Mouse (Mus musculus) left cerebral cortex, postnatal 14 days (tissue): Measurements from ENCODE around the gene Snrnp35. TPM values are rescaled to one million over a fixed set of nuclear protein-coding genes. Genes with fewer than 3 reads are reported as not detected.
"Not testable (repeated sequence)": the region's sequence is repeated elsewhere in the genome, so short reads cannot be mapped to it uniquely, and the experiment has no call there.

Experiments
- DNase-seq, 2 experiments: peaks; one replicate each; pipeline ENCODE4 v3.0.0; 2021 to 2022; ENCODE audit warnings: low spot score in 2 of 2, mixed read lengths in 1 of 2
- intact Hi-C: fragments of 180-260 bp; cut with DNase I; formaldehyde crosslinking; loops from one replicate; pipeline ENCODE4 v1.15.1; 2025
- total RNA-seq, 2 experiments: library from RNA; stranded (reverse); gene quantifications; 2 replicates each; pipeline ENCODE4 v1.2.3; 2021

Snrnp35 gene
- total RNA-seq, 2 experiments from 2014 or later = 20.9 to 24.2 TPM

DNA sequence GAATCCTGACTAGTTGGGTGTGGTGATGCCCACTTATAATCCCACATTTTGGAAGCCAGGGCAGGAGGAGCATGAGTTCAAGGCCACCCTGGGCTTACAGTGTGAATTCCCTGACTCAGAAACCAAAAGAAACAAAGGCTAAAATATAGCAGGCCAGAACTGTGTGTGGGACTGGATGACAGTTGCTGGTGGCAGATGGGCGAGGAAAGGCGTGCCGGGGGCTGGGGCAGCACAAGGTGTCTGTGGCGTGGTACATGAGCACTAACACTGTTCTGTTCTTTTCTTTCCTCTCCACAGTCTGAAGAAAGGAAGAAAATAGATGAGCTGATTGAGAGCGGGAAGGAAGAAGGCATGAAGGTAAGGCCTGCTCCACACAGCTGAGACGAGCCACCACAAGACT is 26.2 kb upstream of the Snrnp35 start:
- no peak for DNase-seq

DNA sequence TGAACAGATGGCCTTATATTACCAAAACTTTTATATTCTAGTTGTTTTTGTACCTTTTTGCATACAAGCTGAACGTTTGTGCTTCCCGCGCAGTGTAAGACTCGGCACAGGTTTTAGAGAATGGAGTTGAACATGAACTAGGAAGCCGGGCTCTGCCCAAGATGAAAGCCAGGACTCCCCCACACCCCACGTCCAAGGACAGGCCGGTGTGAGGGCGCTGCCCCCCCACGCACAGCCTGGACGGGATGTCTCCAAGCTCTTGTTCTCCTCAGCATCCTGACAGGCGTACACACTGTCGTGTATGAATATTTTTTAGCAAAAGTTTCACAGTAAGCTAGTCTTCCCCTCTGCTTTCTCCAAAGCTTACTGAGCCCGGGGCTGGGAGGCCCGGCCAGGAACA is 22.0 kb upstream of the Snrnp35 start:
- DNase-seq, intact Hi-C loops: not testable (repeated sequence)

More for the DNA sequence above, 26.2 kb upstream of the Snrnp35 start:
- intact Hi-C loops = no loop called here

GRCm38 (mm10) chr5:124462297-124463025 is 20.5 kb upstream of the Snrnp35 start:
- intact Hi-C loops = no loop called here
- DNase-seq = no peak

- no peak for DNase-seq
Measured at GRCm38 (mm10) chr5:124463462-124463861, 19.5 kb upstream of the Snrnp35 start.

DNA sequence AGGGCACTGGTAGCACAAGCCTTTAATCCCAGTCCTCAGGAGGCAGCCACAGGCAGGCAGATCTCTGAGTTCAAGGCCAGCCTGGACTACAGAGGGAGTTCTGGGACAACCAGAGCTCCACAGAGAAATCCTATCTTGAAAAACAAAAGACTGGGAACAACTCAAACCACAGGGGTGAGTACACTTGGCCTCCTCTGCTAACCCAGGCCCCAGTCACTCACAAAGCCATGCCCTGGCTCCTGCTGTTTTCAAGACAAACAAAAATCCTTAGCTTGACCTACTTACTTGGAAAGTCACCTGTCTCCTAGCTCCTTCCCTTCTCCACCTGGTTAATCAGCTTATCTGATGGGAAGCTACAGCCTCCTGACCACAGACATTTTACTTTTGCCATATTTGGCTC is 18.0 kb upstream of the Snrnp35 start:
- DNase-seq = no peak
- intact Hi-C loops = no loop called here

More at GRCm38 (mm10) chr5:124463462-124463861, 19.5 kb upstream of the Snrnp35 start:
- intact Hi-C loops = no loop called here

DNA sequence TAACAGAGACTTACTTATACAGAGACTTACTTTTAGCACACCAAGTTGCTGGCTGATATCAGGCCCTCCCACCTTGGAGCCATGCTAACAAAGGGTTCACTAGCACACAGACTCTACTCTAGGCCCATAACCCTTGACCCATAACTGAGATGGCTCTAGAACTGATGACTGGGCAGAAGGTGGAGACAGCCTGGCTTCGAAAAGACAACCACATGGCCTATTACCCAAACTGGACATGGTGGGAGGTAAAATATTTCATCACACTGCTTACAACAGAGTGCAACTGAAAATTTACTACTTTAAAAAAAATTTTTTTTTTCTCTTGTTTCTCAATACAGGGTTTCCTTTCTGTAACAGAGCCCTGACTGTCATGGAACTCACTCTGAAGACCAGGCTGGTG is 15.2 kb upstream of the Snrnp35 start:
- DNase-seq = no peak

GRCm38 (mm10) chr5:124468365-124468764 is 14.6 kb upstream of the Snrnp35 start:
- intact Hi-C loops = no loop called here
- no peak for DNase-seq

More for the DNA sequence above, 15.2 kb upstream of the Snrnp35 start:
- intact Hi-C loops = no loop called here

- intact Hi-C loops = no loop called here
Measured at GRCm38 (mm10) chr5:124469486-124469885, 13.4 kb upstream of the Snrnp35 start.

DNA sequence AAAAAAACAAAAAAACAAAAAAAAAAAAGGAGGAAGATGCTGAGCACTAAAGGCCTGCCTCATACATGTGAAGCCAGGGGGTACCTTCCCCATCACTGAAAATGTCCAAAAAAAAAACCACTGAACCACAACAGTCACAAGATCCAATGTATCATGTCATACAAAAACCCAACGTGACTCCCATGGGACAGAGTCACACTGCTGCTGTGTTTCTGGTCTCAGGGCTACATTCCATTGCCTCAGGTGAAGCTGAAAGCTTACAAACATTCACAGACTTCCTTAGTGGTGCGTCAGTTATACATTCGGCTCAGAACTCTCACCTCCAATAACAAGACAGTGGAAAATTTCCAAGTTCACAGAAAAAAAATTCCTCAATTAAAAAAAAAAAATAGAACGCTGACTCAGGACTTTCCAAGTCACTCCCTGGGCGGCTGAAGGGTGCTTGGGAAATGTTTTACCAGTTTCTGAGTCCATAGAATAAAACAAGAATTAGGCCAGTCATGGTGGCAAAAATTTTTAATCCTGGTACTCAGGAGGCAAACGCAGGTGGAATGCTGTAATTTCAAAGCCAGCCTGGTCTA is 12.3 kb upstream of the Snrnp35 start:
- intact Hi-C loops = no loop called here
- DNase-seq = no peak

More at GRCm38 (mm10) chr5:124469486-124469885, 13.4 kb upstream of the Snrnp35 start:
- DNase-seq = no peak

- DNase-seq = no peak
- intact Hi-C loops = no loop called here
Measured at GRCm38 (mm10) chr5:124478873-124479204, 4.1 kb upstream of the Snrnp35 start.

DNA sequence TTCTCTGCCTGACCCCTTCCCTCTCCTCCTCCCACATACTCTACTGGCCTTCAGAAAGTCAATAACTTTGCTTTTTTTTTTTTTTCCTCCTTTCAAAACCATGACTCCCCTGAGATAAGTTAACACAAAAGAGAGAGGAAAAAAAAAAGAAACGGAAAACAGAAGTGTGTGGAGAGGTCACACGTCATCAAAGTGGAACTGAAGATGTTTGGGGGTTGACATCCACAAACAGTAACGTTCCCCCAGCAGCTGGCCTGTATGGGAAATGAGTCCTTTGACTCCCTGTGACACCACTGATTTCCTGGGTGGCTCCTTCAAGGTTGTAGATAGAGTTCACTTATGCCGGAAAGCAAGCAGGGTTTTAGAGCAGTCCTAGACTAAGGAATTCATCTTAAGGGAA is 2.8 kb upstream of the Snrnp35 start:
- DNase-seq = no peak
- intact Hi-C loops = loop anchor here (5.0 kb wide), 2 partner anchors 33 to 52 kb away; partner anchors contain the start of gene Rilpl1

DNA sequence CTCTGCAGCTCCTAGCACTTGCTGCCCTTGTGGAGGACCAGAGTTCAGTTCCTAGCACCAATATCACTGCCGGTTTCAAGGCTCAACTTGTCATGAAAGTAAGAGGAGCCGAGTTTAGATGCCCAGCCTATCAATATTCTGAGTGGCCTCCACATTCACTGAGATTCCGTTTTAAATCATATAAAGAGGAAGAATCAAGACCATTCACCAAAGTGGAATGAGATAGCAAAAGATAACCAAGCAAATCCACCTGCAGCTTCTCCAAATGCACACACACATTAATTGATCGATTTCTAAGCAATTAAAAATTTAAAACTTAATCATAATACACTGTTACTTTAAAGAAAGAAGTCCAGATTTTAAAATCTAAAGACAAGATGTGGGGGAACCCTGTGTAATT is 1.2 kb upstream of the Snrnp35 start:
- no peak for DNase-seq
- intact Hi-C loops = loop anchor here (5.0 kb wide), 2 partner anchors 34 to 51 kb away; partner anchors contain the start of gene Rilpl1

DNA sequence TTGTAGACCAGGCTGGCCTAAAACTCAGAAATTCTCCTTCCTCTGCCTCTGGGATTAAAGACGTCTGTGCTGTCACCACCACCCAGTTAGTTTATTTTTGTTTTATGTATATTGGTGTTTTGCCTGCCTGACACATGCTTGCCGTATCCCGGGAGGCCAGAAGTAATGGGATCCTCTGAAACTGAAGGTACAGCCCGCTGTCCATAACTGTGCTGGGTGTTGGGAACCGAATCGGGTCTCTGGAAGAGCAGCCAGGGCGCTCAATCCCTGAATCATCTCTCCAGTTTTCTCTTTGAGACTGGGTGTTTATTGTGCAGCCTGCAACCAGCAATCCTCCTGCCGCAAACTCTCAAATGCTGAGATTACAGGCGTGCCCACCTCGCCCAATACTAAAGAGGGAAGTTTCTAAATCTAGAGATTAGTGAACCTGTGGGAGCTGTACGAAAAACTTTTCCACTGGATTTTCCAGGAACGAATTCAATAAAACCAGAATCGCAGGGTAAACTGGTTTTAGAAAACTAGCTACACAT is 433 bp upstream of the Snrnp35 start:
- intact Hi-C loops = loop anchor here (5.0 kb wide), 2 partner anchors 35 to 50 kb away; partner anchors contain the start of gene Rilpl1

GRCm38 (mm10) chr5:124483655-124484396 is 892 bp downstream of the Snrnp35 start:
- DNase-seq = no peak
- intact Hi-C loops = loop anchor here (5.0 kb wide), 2 partner anchors 37 to 48 kb away; partner anchors contain the start of gene Rilpl1

More for the DNA sequence above, 433 bp upstream of the Snrnp35 start:
- DNase-seq = no peak

GRCm38 (mm10) chr5:124485654-124486053 is 2.7 kb downstream of the Snrnp35 start:
- DNase-seq = no peak
- intact Hi-C loops = no loop called here

- intact Hi-C loops = no loop called here
Measured at GRCm38 (mm10) chr5:124488885-124489284, 6.0 kb downstream of the Snrnp35 start.

GRCm38 (mm10) chr5:124491732-124492131 is 8.8 kb downstream of the Snrnp35 start:
- no peak for DNase-seq
- intact Hi-C loops = no loop called here

More at GRCm38 (mm10) chr5:124488885-124489284, 6.0 kb downstream of the Snrnp35 start:
- no peak for DNase-seq

DNA sequence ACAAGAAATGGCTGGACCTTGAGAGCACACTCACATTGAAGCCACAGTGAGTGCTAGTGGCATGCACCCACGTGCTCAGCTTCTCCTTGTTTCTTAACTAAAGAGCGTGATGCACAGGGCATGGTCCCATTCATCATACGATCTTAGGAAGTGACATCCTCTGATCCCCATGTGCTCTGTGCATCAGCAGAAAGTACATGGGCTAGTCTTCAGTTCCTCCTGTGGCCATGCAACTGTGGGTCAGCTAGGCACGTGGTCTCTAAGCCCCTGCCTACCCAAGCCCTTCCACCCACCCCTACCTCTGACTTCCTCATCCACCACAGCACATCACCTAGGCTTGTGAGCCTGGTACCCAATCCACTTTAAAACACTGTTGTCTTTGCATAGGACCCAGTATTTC is 9.7 kb downstream of the Snrnp35 start:
- peak in 1 of 2 experiments; percentile 39 for DNase-seq
- intact Hi-C loops = no loop called here

GRCm38 (mm10) chr5:124493455-124493854 is 10.5 kb downstream of the Snrnp35 start:
- DNase-seq = no peak
- intact Hi-C loops = no loop called here

DNA sequence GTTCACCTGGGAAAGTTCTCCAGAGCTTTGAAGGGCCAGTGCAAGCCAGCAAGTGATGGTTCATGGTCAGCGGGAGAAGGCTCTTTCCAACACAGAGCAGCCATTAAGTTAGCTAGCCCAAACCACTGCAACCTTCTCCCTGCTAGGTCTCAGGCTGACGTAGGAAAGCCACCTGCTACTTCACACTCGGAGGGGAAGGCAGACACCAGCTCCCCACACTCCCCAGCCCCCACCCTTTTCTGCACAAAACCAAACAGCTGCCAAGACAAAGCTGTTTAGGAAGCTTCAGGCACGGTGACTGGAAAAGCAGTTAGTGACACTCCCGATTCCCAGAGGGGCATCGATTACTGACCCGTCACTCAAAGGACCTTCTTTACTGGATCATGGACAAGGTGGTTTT is 12.6 kb downstream of the Snrnp35 start:
- intact Hi-C loops = no loop called here
- peak; percentile 31 to 50 for DNase-seq
